8 mouse cellular contexts compared by ENCODE assay signal in the genomic region with DNA sequence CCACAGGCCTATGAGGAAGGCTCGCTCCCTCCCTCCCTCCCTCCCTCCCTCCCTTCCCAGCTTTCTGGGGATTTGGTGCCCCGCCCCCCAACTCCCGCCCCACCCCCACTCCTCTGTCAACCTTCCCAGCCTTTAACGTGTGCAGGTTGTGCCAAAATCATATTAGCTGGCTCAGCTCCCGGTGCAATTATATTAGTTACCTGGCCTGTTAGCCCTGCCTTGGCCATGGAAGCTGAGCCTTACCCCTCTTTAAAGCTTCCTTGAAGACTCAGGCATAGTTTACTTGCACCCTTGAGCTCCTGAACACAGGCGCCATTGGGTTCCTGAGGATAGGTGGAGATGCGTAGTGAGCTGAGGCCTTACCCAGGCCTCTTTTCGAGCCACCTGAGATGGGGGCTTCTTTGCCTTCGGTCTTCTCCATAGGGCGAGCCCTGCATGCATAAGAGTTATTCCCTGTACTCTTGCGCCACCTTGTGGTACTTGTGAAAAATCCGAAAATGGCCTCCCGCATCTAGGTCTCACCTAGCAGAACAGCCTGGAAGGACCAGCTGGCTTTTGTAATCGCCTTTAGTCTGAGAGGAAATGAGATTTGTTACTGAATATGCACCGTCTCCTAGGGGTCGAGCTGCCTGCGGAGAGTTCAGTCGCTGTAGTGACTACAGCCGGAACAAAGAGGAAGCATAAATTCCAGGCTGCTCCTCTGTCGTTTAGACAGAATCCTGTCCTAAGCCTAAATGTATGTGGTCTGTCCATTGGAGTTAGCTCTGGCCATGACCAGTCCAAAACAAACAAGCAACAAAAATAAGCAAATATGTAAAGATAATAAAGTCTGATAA. TPM values are rescaled to one million over a fixed set of nuclear protein-coding genes. Genes with fewer than 3 reads are reported as not detected.
DNase-seq lines count a peak whose midpoint lies in the region; ATAC-seq and TF ChIP-seq lines count a peak whose summit lies in the region.

No protein-coding gene starts in this region.

- peak overlapping the region; percentile 33 for H3K4me3 ChIP-seq in ES-Bruce4 (ENCODE audit: low read depth, low read length)
- H3K4me3 ChIP-seq in forebrain, embryonic 15.5 days: no peak overlapping the region
- no peak overlapping the region for H3K4me3 ChIP-seq in liver, embryonic 16.5 days (ENCODE audit: low read depth, low read length)
- no peak overlapping the region for H3K4me3 ChIP-seq in neural tube, embryonic 13.5 days
- H3K4me3 ChIP-seq in testis, adult 2 months (ENCODE audit: control insufficient read depth, low read depth, low read length): no peak overlapping the region; the same call in 1 of the 2 replicates

- intact Hi-C loops in heart, postnatal 14 days (cut with DNase I): loop anchor here (1.0 to 10.0 kb wide), 8 partner anchors 49 to 632 kb away; a partner anchor contains a TSS

- TF ChIP-seq EP300 in ES-Bruce4 (IDR thresholded peaks at IDR 0.05; ENCODE audit: insufficient read depth, low read depth, low read length): no peak

- ATAC-seq in cerebellum, adult (ENCODE audit: insufficient number of reproducible peaks, low FRiP score, low TSS enrichment): peak; percentile 90
- ATAC-seq in forebrain, embryonic 15.5 days (replicated peaks): peak; percentile 93
- ATAC-seq in liver, embryonic 16.5 days (ENCODE audit: low read depth): peak; percentile 67; the same call in 1 of the 2 replicates
- peak; percentile 88 for ATAC-seq in neural tube, embryonic 13.5 days (ENCODE audit: low read depth)

- H3K9ac ChIP-seq in ES-Bruce4 (ENCODE audit: low read depth, poor library complexity, severe bottlenecking): peak overlapping the region; percentile 37
- H3K9ac ChIP-seq in forebrain, embryonic 15.5 days (replicated peaks): peak overlapping the region; percentile 34; the same call in 1 of the 2 replicates
- no peak overlapping the region for H3K9ac ChIP-seq in liver, embryonic 16.5 days (ENCODE audit: low read depth, low read length)
- H3K9ac ChIP-seq in neural tube, embryonic 13.5 days: no peak overlapping the region

- H3K9me3 ChIP-seq in ES-Bruce4 (replicated peaks; ENCODE audit: control insufficient read depth, insufficient read depth, low read length, poor library complexity, severe bottlenecking): no peaks in the 10 kb centered on the region
- H3K9me3 ChIP-seq in forebrain, embryonic 15.5 days: no peaks in the 10 kb centered on the region
- no peaks in the 10 kb centered on the region for H3K9me3 ChIP-seq in liver, embryonic 16.5 days (replicated peaks; ENCODE audit: control insufficient read depth, low read length)
- no peaks in the 10 kb centered on the region for H3K9me3 ChIP-seq in neural tube, embryonic 13.5 days

- H3K27ac ChIP-seq in ES-Bruce4 (ENCODE audit: insufficient read depth, low read length): 0 out of 2 replicates have a peak overlapping the region, but pooled peaks have one; percentile 29
- no peak overlapping the region for H3K27ac ChIP-seq in forebrain, embryonic 15.5 days (replicated peaks)
- H3K27ac ChIP-seq in liver, embryonic 16.5 days (ENCODE audit: low read length): no peak overlapping the region
- no peak overlapping the region for H3K27ac ChIP-seq in neural tube, embryonic 13.5 days (replicated peaks)
- no peak overlapping the region for H3K27ac ChIP-seq in testis, adult 2 months (ENCODE audit: control insufficient read depth, insufficient read depth, low read depth, low read length)

- no peaks in the 10 kb centered on the region for H3K27me3 ChIP-seq in ES-Bruce4 (ENCODE audit: control insufficient read depth, insufficient read depth, low read length, poor library complexity, severe bottlenecking)
- H3K27me3 ChIP-seq in forebrain, embryonic 15.5 days: no peaks in the 10 kb centered on the region
- no peaks in the 10 kb centered on the region for H3K27me3 ChIP-seq in liver, embryonic 16.5 days (ENCODE audit: control insufficient read depth, insufficient read depth, low read depth, low read length)
- 0 out of 2 replicates have a peak, but pooled peaks cover 3% of the 10 kb centered on the region for H3K27me3 ChIP-seq in neural tube, embryonic 13.5 days
- no peaks in the 10 kb centered on the region for H3K27me3 ChIP-seq in testis, adult 2 months (ENCODE audit: control insufficient read depth, insufficient read depth, low read length)

- DNase-seq in heart, postnatal 14 days: peak; percentile 71 to 84
- peak; percentile 69 for DNase-seq in large intestine, adult 2 months (ENCODE audit: low read depth, low spot score)

- 6% methylated on average over 19 of the region's 20 CpGs for WGBS in forebrain, embryonic 15.5 days
- WGBS in large intestine, adult 2 months: 5% methylated on average over 20 of the region's 20 CpGs
- WGBS in liver, embryonic 16.5 days (ENCODE audit: insufficient replicate concordance): 6% methylated on average over 19 of the region's 20 CpGs
- 9% methylated on average over 20 of the region's 20 CpGs for WGBS in neural tube, embryonic 13.5 days

- no peak for TF ChIP-seq POLR2A in ES-Bruce4 (IDR thresholded peaks at IDR 0.05; ENCODE audit: insufficient read depth, low read length)
- no peak for TF ChIP-seq POLR2A in testis, adult 2 months (IDR thresholded peaks at IDR 0.05; ENCODE audit: control insufficient read depth, low read depth, low read length)

- peak; percentile 68 for TF ChIP-seq CTCF in ES-Bruce4 (IDR thresholded peaks at IDR 0.05; ENCODE audit: low read depth, low read length)
- TF ChIP-seq CTCF in testis, adult 2 months (IDR thresholded peaks at IDR 0.05; ENCODE audit: control insufficient read depth, insufficient read depth, insufficient replicate concordance, low read depth, low read length): peak; percentile 71

- H3K4me2 ChIP-seq in forebrain, embryonic 15.5 days (replicated peaks): 0 out of 2 replicates have a peak overlapping the region, but pooled peaks have one; percentile 25
- peak overlapping the region; percentile 39 for H3K4me2 ChIP-seq in liver, embryonic 16.5 days (ENCODE audit: low read depth, low read length)
- H3K4me2 ChIP-seq in neural tube, embryonic 13.5 days: peak overlapping the region; percentile 23; the same call in 1 of the 2 replicates

- no peaks in the 10 kb centered on the region for H3K36me3 ChIP-seq in ES-Bruce4 (ENCODE audit: control insufficient read depth, insufficient read depth, low read length, poor library complexity, severe bottlenecking)
- no peaks in the 10 kb centered on the region for H3K36me3 ChIP-seq in forebrain, embryonic 15.5 days
- H3K36me3 ChIP-seq in liver, embryonic 16.5 days (ENCODE audit: control insufficient read depth, insufficient read depth): no peaks in the 10 kb centered on the region
- no peaks in the 10 kb centered on the region for H3K36me3 ChIP-seq in neural tube, embryonic 13.5 days
- H3K36me3 ChIP-seq in testis, adult 2 months (ENCODE audit: control insufficient read depth, insufficient read depth, low read length): no peaks in the 10 kb centered on the region

- peaks cover 5% of the 10 kb centered on the region for H3K4me1 ChIP-seq in ES-Bruce4 (ENCODE audit: control insufficient read depth, insufficient read depth, low read length)
- no peaks in the 10 kb centered on the region; the same call in 1 of the 2 replicates for H3K4me1 ChIP-seq in forebrain, embryonic 15.5 days
- no peaks in the 10 kb centered on the region; the same call in 1 of the 2 replicates for H3K4me1 ChIP-seq in liver, embryonic 16.5 days (ENCODE audit: control insufficient read depth, low read depth, low read length)
- H3K4me1 ChIP-seq in neural tube, embryonic 13.5 days (replicated peaks): peaks cover 10% of the 10 kb centered on the region; the same call in 1 of the 2 replicates
- peaks cover 3% of the 10 kb centered on the region; the same call in 1 of the 2 replicates for H3K4me1 ChIP-seq in testis, adult 2 months (ENCODE audit: control insufficient read depth, insufficient read depth, low read length)

RNA-seq across cellular contexts. Expression of a gene that starts 51.8 kb away (rescaled TPM):
- 5.1 and 5.2 TPM in 2 replicates for polyA plus RNA-seq in ES-Bruce4 (2011; ENCODE audit: insufficient read depth, insufficient read length, low read depth, missing spikeins)
- 1.5 and 1.6 TPM in 2 replicates for polyA plus RNA-seq in forebrain, embryonic 15.5 days (2015; fragmentation: Nextera tagmentation; extraction: Ambion mirVana)
- 1 to 10 TPM; 3.0 to 3.5 TPM for total RNA-seq in heart, postnatal 14 days (2021)
- 1.0 and 1.1 TPM in 2 replicates for polyA plus RNA-seq in large intestine, adult 2 months (2012; rRNA removed)
- 0.55 and 0.61 TPM in 2 replicates for polyA plus RNA-seq in liver, embryonic 16.5 days (2015; fragmentation: Nextera tagmentation; extraction: Ambion mirVana)
- polyA plus RNA-seq in neural tube, embryonic 13.5 days (2015; fragmentation: Nextera tagmentation; extraction: Ambion mirVana): 1.0 and 1.9 TPM in 2 replicates
- 2.2 and 2.3 TPM in 2 replicates for polyA plus RNA-seq in testis, adult 2 months (2012; rRNA removed)

Comparison
In these comparisons a context has a peak if more than half of its experiments do, and no peak if none do; other contexts are left out.
1. H3K9ac ChIP-seq: peak in ES-Bruce4 (single experiment) and forebrain, embryonic 15.5 days (single experiment); none in liver, embryonic 16.5 days (single experiment) and neural tube, embryonic 13.5 days (single experiment).
2. Peak in every context shown above with its lines, with median percentiles within 50 percentile points of each other: ATAC-seq and H3K4me2 ChIP-seq.